Mouse (Mus musculus) lung, embryonic 16.5 days (tissue): ENCODE measurements around the gene Slc35d2. TPM values are rescaled to one million over a fixed set of nuclear protein-coding genes. Genes with fewer than 3 reads are reported as not detected.

Source experiments
- ATAC-seq: fragments of 200-750 bp; cut with Nextera tagmentation; 2 replicates; pipeline ENCODE4 v1.8.0; 2017; ENCODE audit warnings: low read depth, mild to moderate bottlenecking, moderate library complexity
- H3K27ac ChIP-seq: fragments of 300-500 bp; sonication (generic); 2 replicates; pipeline ENCODE4 v1.5.1; 2014; ENCODE audit warnings: mild to moderate bottlenecking, control low read depth, low read length
- H3K27me3 ChIP-seq: fragments of 300-500 bp; sonication (generic); 2 replicates; pipeline ENCODE4 v1.6.1; 2014; ENCODE audit warnings: low read depth, low read length, mixed read lengths; ENCODE audit not compliant: control insufficient read depth, insufficient read depth
- H3K36me3 ChIP-seq: fragments of 300-500 bp; sonication (generic); 2 replicates; pipeline ENCODE4 v1.6.1; 2014; ENCODE audit warnings: low read length; ENCODE audit not compliant: control insufficient read depth, insufficient read depth
- H3K4me1 ChIP-seq: fragments of 300-500 bp; sonication (generic); replicated peaks from 2 replicates; pipeline ENCODE4 v1.6.1; 2014; ENCODE audit warnings: low read length, mixed read lengths; ENCODE audit not compliant: control insufficient read depth, insufficient read depth
- H3K4me2 ChIP-seq: fragments of 300-500 bp; sonication (generic); 2 replicates; pipeline ENCODE4 v1.6.1; 2014; ENCODE audit warnings: low read depth, low read length, control low read depth
- H3K4me3 ChIP-seq: fragments of 300-500 bp; sonication (generic); 2 replicates; pipeline ENCODE4 v1.5.1; 2014; ENCODE audit warnings: mild to moderate bottlenecking, low read length, control low read depth
- H3K9ac ChIP-seq: fragments of 300-500 bp; sonication (generic); 2 replicates; pipeline ENCODE4 v1.6.1; 2014; ENCODE audit warnings: low read length, control low read depth
- H3K9me3 ChIP-seq: fragments of 300-500 bp; sonication (generic); 2 replicates; pipeline ENCODE4 v1.6.1; 2016; ENCODE audit warnings: low read length; ENCODE audit not compliant: control insufficient read depth
- WGBS: fragments of 180-500 bp; shearing (Covaris S2); extraction: QIAGEN DNeasy Blood & Tissue Kit; methylation state at CpG from one replicate; pipeline ENCODE4 v1.1.7; 2014; 5-methylcytosine and 5-hydroxymethylcytosine counted together
- polyA plus RNA-seq: library from polyadenylated mRNA; unstranded; fragments of >200 nt; fragmentation: Nextera tagmentation; extraction: Ambion mirVana; gene quantifications from 2 replicates; pipeline ENCODE4 v1.2.1, GENCODE M21; 2015

Slc35d2 gene
- polyA plus RNA-seq, 1 experiment from 2014 or later: 5.1 TPM

DNA sequence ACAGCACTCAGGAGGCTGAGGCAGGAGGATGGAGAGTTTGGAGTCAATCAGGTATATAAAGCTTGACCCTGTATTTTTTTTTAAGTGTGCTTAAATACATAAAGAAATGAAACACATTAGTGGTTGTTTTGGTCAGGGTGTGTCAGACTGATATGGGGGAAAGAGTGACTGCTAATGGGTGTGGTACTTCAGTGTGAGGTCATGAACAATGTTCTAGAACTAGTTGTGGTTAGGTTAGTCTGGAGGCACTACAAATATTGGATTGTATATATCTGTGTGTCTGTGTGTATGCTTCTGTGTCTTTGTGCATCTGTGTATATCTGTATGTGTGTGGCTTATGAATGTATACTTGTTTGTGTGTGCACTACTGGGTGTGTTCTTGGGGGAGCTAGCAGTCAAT, 79.6 kb downstream of the Slc35d2 start:
- Histone ChIP-seq H3K4me1 (no peaks in the 10 kb centered on the region), H3K4me2 (no peak overlapping the region), H3K36me3 (no peaks in the 10 kb centered on the region), H3K9me3 (peaks cover 6% of the 10 kb centered on the region), H3K27ac (no peak overlapping the region), H3K9ac (no peak overlapping the region), H3K4me3 (no peak overlapping the region), H3K27me3 (no peaks in the 10 kb centered on the region)
- no peak for ATAC-seq

DNA sequence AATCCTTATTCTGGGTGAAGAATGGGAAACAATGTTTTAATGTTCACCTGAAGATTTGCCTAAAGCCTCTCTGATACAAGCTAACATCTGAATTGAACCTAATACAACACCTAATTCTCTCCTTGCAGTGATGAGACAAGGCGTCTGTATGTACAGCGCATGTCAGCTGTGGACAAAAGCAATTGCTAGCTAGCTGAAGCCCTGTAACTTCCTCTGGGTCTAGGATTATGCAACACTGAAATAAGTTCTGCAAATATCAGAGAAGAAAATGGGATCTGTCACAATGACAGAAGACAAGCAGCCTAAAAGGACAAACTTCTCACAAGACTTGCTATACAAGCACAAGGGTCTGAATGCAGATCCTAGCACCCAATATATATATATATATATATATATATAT, 80.7 kb downstream of the Slc35d2 start:
- Histone ChIP-seq H3K27ac (no peak overlapping the region), H3K9me3 (peaks cover 6% of the 10 kb centered on the region), H3K4me1 (no peaks in the 10 kb centered on the region), H3K4me2 (no peak overlapping the region), H3K27me3 (no peaks in the 10 kb centered on the region), H3K4me3 (no peak overlapping the region), H3K36me3 (no peaks in the 10 kb centered on the region), H3K9ac (no peak overlapping the region)
- WGBS: 88% methylated on average over 2 of the region's 2 CpGs
- no peak for ATAC-seq

Other genes starting within 250 kb of the Slc35d2 start
- not detected in 2 replicates for gene Hsd17b3, start 40.1 kb downstream of the Slc35d2 start, polyA plus RNA-seq
- 22.9 and 24.1 TPM in 2 replicates for gene Zfp367, start 23.8 kb upstream of the Slc35d2 start, polyA plus RNA-seq
- 16.5 and 18.0 TPM in 2 replicates for gene Habp4, start 32.5 kb upstream of the Slc35d2 start, polyA plus RNA-seq
- gene Cdc14b, start 145.9 kb upstream of the Slc35d2 start, polyA plus RNA-seq: 8.6 and 8.7 TPM in 2 replicates
- gene Aaed1, start 183.3 kb upstream of the Slc35d2 start, polyA plus RNA-seq: 60.9 and 62.4 TPM in 2 replicates
- gene Ctsl, start 241.5 kb upstream of the Slc35d2 start, polyA plus RNA-seq: 175 and 210 TPM in 2 replicates